Mouse (Mus musculus) heart, embryonic 10.5 days (tissue): ENCODE data around the gene Klk1. TPM values are rescaled to one million over a fixed set of nuclear protein-coding genes. Genes with fewer than 3 reads are reported as not detected.

Source experiments
- polyA plus RNA-seq: library from polyadenylated mRNA; unstranded; fragments of >200 nt; fragmentation: Nextera tagmentation; extraction: Ambion mirVana; gene quantifications from 2 replicates; pipeline ENCODE4 v1.2.1, GENCODE M21; 2016

Gene Klk1
- polyA plus RNA-seq, 1 experiment from 2014 or later, result 0.30 TPM

Other genes with a start within 250 kb of the Klk1 start
- gene Klk1b9, start 249.3 kb upstream of the Klk1 start, polyA plus RNA-seq, result not detected in 2 replicates
- not detected in 2 replicates for gene Klk1b11, start 229.5 kb upstream of the Klk1 start, polyA plus RNA-seq
- not detected in 2 replicates for gene Klk1b26, start 213.2 kb upstream of the Klk1 start, polyA plus RNA-seq
- not detected in 2 replicates for gene Klk1b27, start 173.1 kb upstream of the Klk1 start, polyA plus RNA-seq
- not detected in 2 replicates for gene Klk1b21, start 123.0 kb upstream of the Klk1 start, polyA plus RNA-seq
- not detected in 2 replicates for gene Klk1b22, start 112.7 kb upstream of the Klk1 start, polyA plus RNA-seq
- gene Klk1b16, start 88.6 kb upstream of the Klk1 start, polyA plus RNA-seq, result not detected in 2 replicates
- gene Klk1b24, start 37.1 kb upstream of the Klk1 start, polyA plus RNA-seq, result not detected in 2 replicates
- not detected in 2 replicates for gene Klk1b3, start 27.2 kb upstream of the Klk1 start, polyA plus RNA-seq
- not detected in 2 replicates for gene Klk1b4, start 17.9 kb upstream of the Klk1 start, polyA plus RNA-seq
- not detected in 2 replicates for gene Klk1b5, start 9.4 kb upstream of the Klk1 start, polyA plus RNA-seq
- gene Gm36864, start 10.8 kb downstream of the Klk1 start, polyA plus RNA-seq, result not detected in 2 replicates
- 0.87 and 0.88 TPM in 2 replicates for gene 1700028J19Rik, start 21.3 kb downstream of the Klk1 start, polyA plus RNA-seq
- gene 2410002F23Rik, start 21.4 kb downstream of the Klk1 start, polyA plus RNA-seq, result 121 and 136 TPM in 2 replicates
- gene Acp4, start 32.0 kb downstream of the Klk1 start, polyA plus RNA-seq, result not detected in 2 replicates
- gene Gm15517, start 36.1 kb downstream of the Klk1 start, polyA plus RNA-seq, result not detected in 2 replicates
- 0.60 and 1.2 TPM in 2 replicates for gene Clec11a, start 81.5 kb downstream of the Klk1 start, polyA plus RNA-seq
- 0.47 and 0.84 TPM in 2 replicates for gene Shank1, start 84.9 kb downstream of the Klk1 start, polyA plus RNA-seq
- 0.74 and 0.78 TPM in 2 replicates for gene Syt3, start 158.7 kb downstream of the Klk1 start, polyA plus RNA-seq
- gene 1700008O03Rik, start 160.5 kb downstream of the Klk1 start, polyA plus RNA-seq, result 0.49 and 0.83 TPM in 2 replicates
- 1.2 and 1.7 TPM in 2 replicates for gene Lrrc4b, start 203.7 kb downstream of the Klk1 start, polyA plus RNA-seq
- gene Aspdh, start 240.0 kb downstream of the Klk1 start, polyA plus RNA-seq, result 0.83 and 1.8 TPM in 2 replicates
- 158 and 196 TPM in 2 replicates for gene Josd2, start 242.6 kb downstream of the Klk1 start, polyA plus RNA-seq